Mouse (Mus musculus) lung, embryonic 16.5 days (tissue): ENCODE measurements around the gene Axdnd1. TPM values are rescaled to one million over a fixed set of nuclear protein-coding genes. Genes with fewer than 3 reads are reported as not detected.

Source experiments
- ATAC-seq: fragments of 200-750 bp; cut with Nextera tagmentation; 2 replicates; pipeline ENCODE4 v1.8.0; 2017; ENCODE audit warnings: low read depth, mild to moderate bottlenecking, moderate library complexity
- H3K27ac ChIP-seq: fragments of 300-500 bp; sonication (generic); 2 replicates; pipeline ENCODE4 v1.5.1; 2014; ENCODE audit warnings: mild to moderate bottlenecking, control low read depth, low read length
- H3K27me3 ChIP-seq: fragments of 300-500 bp; sonication (generic); 2 replicates; pipeline ENCODE4 v1.6.1; 2014; ENCODE audit warnings: low read depth, low read length, mixed read lengths; ENCODE audit not compliant: control insufficient read depth, insufficient read depth
- H3K36me3 ChIP-seq: fragments of 300-500 bp; sonication (generic); 2 replicates; pipeline ENCODE4 v1.6.1; 2014; ENCODE audit warnings: low read length; ENCODE audit not compliant: control insufficient read depth, insufficient read depth
- H3K4me1 ChIP-seq: fragments of 300-500 bp; sonication (generic); replicated peaks from 2 replicates; pipeline ENCODE4 v1.6.1; 2014; ENCODE audit warnings: low read length, mixed read lengths; ENCODE audit not compliant: control insufficient read depth, insufficient read depth
- H3K4me2 ChIP-seq: fragments of 300-500 bp; sonication (generic); 2 replicates; pipeline ENCODE4 v1.6.1; 2014; ENCODE audit warnings: low read depth, low read length, control low read depth
- H3K4me3 ChIP-seq: fragments of 300-500 bp; sonication (generic); 2 replicates; pipeline ENCODE4 v1.5.1; 2014; ENCODE audit warnings: mild to moderate bottlenecking, low read length, control low read depth
- H3K9ac ChIP-seq: fragments of 300-500 bp; sonication (generic); 2 replicates; pipeline ENCODE4 v1.6.1; 2014; ENCODE audit warnings: low read length, control low read depth
- H3K9me3 ChIP-seq: fragments of 300-500 bp; sonication (generic); 2 replicates; pipeline ENCODE4 v1.6.1; 2016; ENCODE audit warnings: low read length; ENCODE audit not compliant: control insufficient read depth
- WGBS: fragments of 180-500 bp; shearing (Covaris S2); extraction: QIAGEN DNeasy Blood & Tissue Kit; methylation state at CpG from one replicate; pipeline ENCODE4 v1.1.7; 2014; 5-methylcytosine and 5-hydroxymethylcytosine counted together
- polyA plus RNA-seq: library from polyadenylated mRNA; unstranded; fragments of >200 nt; fragmentation: Nextera tagmentation; extraction: Ambion mirVana; gene quantifications from 2 replicates; pipeline ENCODE4 v1.2.1, GENCODE M21; 2015

The Axdnd1 gene
- 0.15 and 0.41 TPM in 2 replicates for polyA plus RNA-seq

- Histone ChIP-seq H3K4me3 (peak within 1 kb of the TSS; percentile 66), H3K4me1 (no peaks in the 10 kb centered on the region), H3K27me3 (no peaks in the 10 kb centered on the region), H3K27ac (peak within 1 kb of the TSS; percentile 70), H3K9me3 (no peaks in the 10 kb centered on the region; the same call in 1 of the 2 replicates), H3K36me3 (no peaks in the 10 kb centered on the region), H3K9ac (peak within 1 kb of the TSS; percentile 65), H3K4me2 (peak within 1 kb of the TSS; percentile 61)
- WGBS, result under 1% methylated on average over 44 of the region's 44 CpGs
- ATAC-seq, result peak; percentile 96
These were observed at the start of gene Axdnd1 for GRCm38 (mm10) chr1:156420671-156421297. Gene Axdnd1 (minus strand): TSS chr1:156421159.

- Histone ChIP-seq H3K4me2 (no peak overlapping the region), H3K4me3 (no peak overlapping the region), H3K9ac (no peak overlapping the region), H3K27me3 (no peaks in the 10 kb centered on the region), H3K4me1 (peaks cover 25% of the 10 kb centered on the region), H3K9me3 (peaks cover 7% of the 10 kb centered on the region; the same call in 1 of the 2 replicates), H3K27ac (peak overlapping the region; percentile 14), H3K36me3 (peaks cover 14% of the 10 kb centered on the region)
- ATAC-seq, result peak; percentile 17; the same call in 1 of the 2 replicates
- WGBS, result 36% methylated on average over 7 of the region's 7 CpGs
These were observed 49.6 kb upstream of the Axdnd1 start for GRCm38 (mm10) chr1:156470557-156470956.

- ATAC-seq, result no peak
- no peak overlapping the region for H3K9ac ChIP-seq
These were observed 47.6 kb upstream of the Axdnd1 start for GRCm38 (mm10) chr1:156468576-156468975.

DNA sequence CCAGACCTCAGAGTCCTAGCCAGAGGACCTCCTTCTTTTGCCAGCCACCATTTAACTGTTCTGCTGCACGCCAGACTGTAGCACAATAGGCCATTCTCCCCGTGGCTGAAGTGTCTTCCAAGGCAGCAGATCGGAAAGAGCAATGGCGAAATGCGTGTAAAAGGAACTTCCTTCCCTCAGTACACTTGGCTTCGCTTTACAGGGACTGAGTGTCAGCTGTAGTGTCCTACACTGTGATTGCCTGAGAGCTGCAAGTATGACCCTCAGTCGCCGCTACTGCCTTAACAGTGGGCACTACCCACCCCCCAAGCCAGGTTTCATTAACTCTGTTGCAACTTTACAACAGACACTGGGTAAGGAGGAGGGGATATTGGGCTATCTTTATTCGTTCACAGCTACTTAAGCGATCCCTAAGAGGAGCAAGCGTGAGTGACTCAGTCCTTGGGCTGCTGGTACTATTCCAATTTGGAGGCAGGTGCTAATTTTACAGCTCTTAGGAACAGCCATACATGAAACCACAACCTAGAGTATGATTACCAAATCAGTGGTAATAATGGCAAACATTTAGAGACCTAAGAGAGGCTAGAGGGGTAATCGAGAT, 46.8 kb upstream of the Axdnd1 start:
- Histone ChIP-seq H3K4me3 (no peak overlapping the region), H3K4me2 (no peak overlapping the region), H3K4me1 (peaks cover 27% of the 10 kb centered on the region), H3K27me3 (no peaks in the 10 kb centered on the region), H3K36me3 (peaks cover 18% of the 10 kb centered on the region), H3K9me3 (peaks cover 7% of the 10 kb centered on the region; the same call in 1 of the 2 replicates), H3K9ac (no peak overlapping the region), H3K27ac (no peak overlapping the region; the same call in 1 of the 2 replicates)
- WGBS, result 56% methylated on average over 12 of the region's 12 CpGs
- ATAC-seq, result peak; percentile 32

More at GRCm38 (mm10) chr1:156468576-156468975, 47.6 kb upstream of the Axdnd1 start:
- peaks cover 18% of the 10 kb centered on the region for H3K36me3 ChIP-seq
- no peaks in the 10 kb centered on the region for H3K27me3 ChIP-seq
- H3K9me3 ChIP-seq, result peaks cover 7% of the 10 kb centered on the region; the same call in 1 of the 2 replicates
- H3K4me2 ChIP-seq, result no peak overlapping the region
- H3K4me3 ChIP-seq, result no peak overlapping the region
- H3K27ac ChIP-seq, result peak overlapping the region; percentile 17; the same call in 1 of the 2 replicates
- 79% methylated on average over 3 of the region's 3 CpGs for WGBS
- H3K4me1 ChIP-seq, result peaks cover 31% of the 10 kb centered on the region

- WGBS, result 63% methylated on average over 9 of the region's 9 CpGs
- H3K9ac ChIP-seq, result no peak overlapping the region
- no peak overlapping the region for H3K4me3 ChIP-seq
- H3K4me1 ChIP-seq, result peaks cover 11% of the 10 kb centered on the region; the same call in 1 of the 2 replicates
- H3K27me3 ChIP-seq, result no peaks in the 10 kb centered on the region
- no peak overlapping the region for H3K4me2 ChIP-seq
- peaks cover 7% of the 10 kb centered on the region; the same call in 1 of the 2 replicates for H3K9me3 ChIP-seq
- peak overlapping the region; percentile 43 for H3K27ac ChIP-seq
- no peak for ATAC-seq
- peaks cover 18% of the 10 kb centered on the region for H3K36me3 ChIP-seq
These were observed 44.0 kb upstream of the Axdnd1 start for GRCm38 (mm10) chr1:156464963-156465362.

- ATAC-seq, result no peak
- Histone ChIP-seq H3K9me3 (peaks cover 3% of the 10 kb centered on the region; the same call in 1 of the 2 replicates), H3K4me1 (peaks cover 16% of the 10 kb centered on the region), H3K27me3 (no peaks in the 10 kb centered on the region), H3K4me2 (no peak overlapping the region), H3K36me3 (peaks cover 15% of the 10 kb centered on the region), H3K27ac (peak overlapping the region; percentile 43; the same call in 1 of the 2 replicates), H3K9ac (no peak overlapping the region), H3K4me3 (no peak overlapping the region)
- whole genome bisulfite sequencing, result 73% methylated on average over 8 of the region's 8 CpGs
These were observed 43.3 kb upstream of the Axdnd1 start for GRCm38 (mm10) chr1:156463981-156464853.

DNA sequence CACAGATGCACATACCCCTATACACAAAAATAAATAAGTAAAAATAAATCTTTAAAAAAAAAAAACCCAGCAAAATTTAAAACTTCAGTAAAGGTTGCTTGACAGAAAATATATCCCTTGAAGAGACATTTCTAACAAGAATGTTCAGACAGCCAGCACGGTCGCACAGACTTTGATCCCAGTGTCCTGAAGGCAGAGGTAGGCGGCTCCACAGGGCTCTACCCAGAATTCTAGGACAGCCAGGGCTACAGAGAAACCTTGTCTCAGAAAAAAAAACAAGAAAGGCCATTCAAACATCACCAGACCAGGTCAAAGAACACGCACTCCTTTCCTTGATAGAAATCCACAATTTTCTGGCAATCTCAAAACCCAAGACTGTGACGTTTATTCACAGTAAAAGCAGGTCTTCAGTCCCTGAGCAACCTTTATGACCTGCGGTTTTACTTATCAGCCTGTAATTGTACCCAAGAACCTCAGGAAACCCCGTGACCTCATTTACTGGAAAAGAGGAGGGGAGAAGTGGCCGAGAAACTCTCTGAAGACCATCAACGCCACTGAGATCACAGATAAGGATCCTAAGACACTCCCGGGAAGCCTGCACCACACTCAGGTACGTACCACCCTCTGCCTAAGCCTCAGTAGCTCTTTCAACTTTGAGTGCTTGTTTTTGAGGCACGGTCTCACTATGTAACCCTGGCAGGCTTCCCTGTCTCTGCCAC, 41.5 kb upstream of the Axdnd1 start:
- 53% methylated on average over 12 of the region's 12 CpGs for whole genome bisulfite sequencing
- H3K9ac ChIP-seq, result no peak overlapping the region
- peak overlapping the region; percentile 37 for H3K27ac ChIP-seq
- peaks cover 24% of the 10 kb centered on the region for H3K4me1 ChIP-seq
- peaks cover 15% of the 10 kb centered on the region for H3K36me3 ChIP-seq
- ATAC-seq, result no peak
- H3K4me3 ChIP-seq, result no peak overlapping the region
- no peaks in the 10 kb centered on the region for H3K27me3 ChIP-seq
- no peak overlapping the region for H3K4me2 ChIP-seq
- 0 out of 2 replicates have a peak, but pooled peaks cover 2% of the 10 kb centered on the region for H3K9me3 ChIP-seq

DNA sequence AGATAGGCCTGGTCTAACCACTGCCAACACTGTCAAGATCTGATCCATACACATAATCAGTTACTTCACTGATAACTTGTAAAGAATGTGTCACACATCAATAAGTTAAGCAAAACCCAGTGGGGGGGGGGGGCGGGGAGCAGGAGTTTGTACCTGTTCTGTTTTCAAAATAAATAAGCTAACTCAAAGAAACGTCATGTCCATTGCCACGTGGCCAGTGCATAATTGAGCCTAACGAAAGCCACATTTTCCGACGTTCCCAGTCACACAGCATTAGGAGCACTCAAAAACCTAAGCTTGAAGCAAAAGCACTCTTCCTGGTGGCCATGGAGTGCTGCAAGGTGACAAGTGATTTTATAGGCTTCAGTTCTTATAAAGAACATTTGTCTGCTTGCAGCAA, 40.1 kb upstream of the Axdnd1 start:
- ATAC-seq, result no peak
- H3K9ac ChIP-seq, result no peak overlapping the region
- H3K9me3 ChIP-seq, result no peaks in the 10 kb centered on the region
- no peak overlapping the region for H3K4me3 ChIP-seq
- peaks cover 8% of the 10 kb centered on the region for H3K36me3 ChIP-seq
- H3K27me3 ChIP-seq, result no peaks in the 10 kb centered on the region
- no peak overlapping the region for H3K4me2 ChIP-seq
- no peak overlapping the region for H3K27ac ChIP-seq
- WGBS, result 78% methylated on average over 6 of the region's 6 CpGs
- H3K4me1 ChIP-seq, result peaks cover 24% of the 10 kb centered on the region
